8 mouse cellular contexts compared by ENCODE assay signal in genomic region chr9:35558257-35559008, GRCm38 (mm10). TPM values are rescaled to one million over a fixed set of nuclear protein-coding genes. Genes with fewer than 3 reads are reported as not detected.
DNase-seq lines count a peak whose midpoint lies in the region; ATAC-seq and TF ChIP-seq lines count a peak whose summit lies in the region.

Ddx25 (minus strand) TSS chr9:35558528.
Pus3 (plus strand) TSS chr9:35558595.

- peaks cover 0 to 2% of the 10 kb centered on the region in 2 experiments; a peak in 1 of 4 replicates for H3K4me1 ChIP-seq in ES-E14 (ENCODE audit: control insufficient read depth in 2 of 2, insufficient read depth in 2 of 2, low read length in 2 of 2, poor library complexity in 1 of 2)
- peaks cover 12% of the 10 kb centered on the region; the same call in 1 of the 2 replicates for H3K4me1 ChIP-seq in stomach, embryonic 14.5 days (ENCODE audit: control insufficient read depth, insufficient read depth, low read length)

- H3K9me3 ChIP-seq in ES-E14 (ENCODE audit: control insufficient read depth, insufficient read depth, low read depth, low read length) = no peaks in the 10 kb centered on the region
- H3K9me3 ChIP-seq in stomach, embryonic 14.5 days (ENCODE audit: control insufficient read depth, low read depth, low read length) = no peaks in the 10 kb centered on the region

- peak within 1 kb of the TSS; percentile 74 to 98 for H3K4me3 ChIP-seq in ES-E14 (ENCODE audit: insufficient read depth in 1 of 2, low read depth in 1 of 2, low read length in 2 of 2, poor library complexity in 1 of 2, severe bottlenecking in 1 of 2)
- H3K4me3 ChIP-seq in stomach, embryonic 14.5 days (ENCODE audit: low read depth, low read length) = peak within 1 kb of the TSS; percentile 79

- under 1% methylated on average over 59 of the region's 59 CpGs for WGBS in stomach, embryonic 14.5 days

- peak within 1 kb of the TSS; percentile 87 for H3K9ac ChIP-seq in ES-E14 (ENCODE audit: insufficient read depth, low read depth, low read length, poor library complexity, severe bottlenecking)
- peak within 1 kb of the TSS; percentile 50 for H3K9ac ChIP-seq in stomach, embryonic 14.5 days (replicated peaks; ENCODE audit: low read depth, low read length)

- no peaks in the 10 kb centered on the region for H3K27me3 ChIP-seq in stomach, embryonic 14.5 days (ENCODE audit: control insufficient read depth, insufficient read depth, low read length)

- in situ Hi-C loops in ES-E14 (cut with MboI; ENCODE audit: low sequenced_read_pairs in 2 of 2, unreplicated experiment in 2 of 2) = no loop called here

- peak; percentile 72 for ATAC-seq in stomach, embryonic 14.5 days (ENCODE audit: insufficient number of reproducible peaks, insufficient read depth, low FRiP score, low read depth)

- peak within 1 kb of the TSS; percentile 97 for H3K4me2 ChIP-seq in stomach, embryonic 14.5 days (replicated peaks; ENCODE audit: low read depth, low read length)

- peaks cover 11% of the 10 kb centered on the region for H3K36me3 ChIP-seq in ES-E14 (ENCODE audit: control insufficient read depth, insufficient read depth, low read length, poor library complexity, severe bottlenecking)
- H3K36me3 ChIP-seq in stomach, embryonic 14.5 days (ENCODE audit: control insufficient read depth, insufficient read depth, low read length) = peaks cover 16% of the 10 kb centered on the region; the same call in 1 of the 2 replicates

- peak; percentile 56 for DNase-seq in CD4-positive helper T cell, adult 2 months (ENCODE audit: low read depth, low spot score)
- no peak for DNase-seq in ES-E14 (ENCODE audit: low read depth, low spot score)
- peak; percentile 92 to 93 for DNase-seq in cerebellum, postnatal 10 days
- DNase-seq in frontal cortex, postnatal 14 days (ENCODE audit: low spot score in 2 of 2) = peak; percentile 63 to 71
- DNase-seq in layer of hippocampus, adult 9-11 months = peak; percentile 57
- DNase-seq in mesoderm, embryonic 11.5 days (ENCODE audit: low read depth, low spot score) = peak; percentile 78
- no peak for DNase-seq in spleen, postnatal 36 days (ENCODE audit: low spot score in 2 of 2)

- H3K27ac ChIP-seq in ES-E14 (ENCODE audit: insufficient read depth, low read depth, low read length, poor library complexity, severe bottlenecking) = no peak within 1 kb of the TSS
- peak within 1 kb of the TSS; percentile 58; the same call in 1 of the 2 replicates for H3K27ac ChIP-seq in stomach, embryonic 14.5 days (ENCODE audit: low read length)

TF ChIP-seq in ES-E14, 5 proteins besides CTCF, POLR2A, EP300 and RAD21:
- no peak for TF ChIP-seq CHD2 (IDR thresholded peaks at IDR 0.05; ENCODE audit: low read depth, low read length)
- no peak for TF ChIP-seq HCFC1 (IDR thresholded peaks at IDR 0.05; ENCODE audit: borderline replicate concordance, insufficient read depth, low read length)
- TF ChIP-seq MAFK (IDR thresholded peaks at IDR 0.05; ENCODE audit: insufficient read depth, low read depth, low read length) = no peak
- TF ChIP-seq ZC3H11A (IDR thresholded peaks at IDR 0.05; ENCODE audit: borderline replicate concordance, low read depth, low read length) = no peak
- TF ChIP-seq ZNF384 (IDR thresholded peaks at IDR 0.05; ENCODE audit: low read depth, low read length) = no peak
TF ChIP-seq in ES-E14: peak in this region for 0.

RNA-seq across cellular contexts. Expression of gene Ddx25, which starts in this region (rescaled TPM):
- total RNA-seq in ES-E14 (2012; rRNA removed) = 1.6 and 1.8 TPM in 2 replicates
- polyA plus RNA-seq in stomach, embryonic 14.5 days (2014; fragmentation: Nextera tagmentation; extraction: Ambion mirVana) = 2.8 TPM in 2 replicates

RNA-seq across cellular contexts. Expression of gene Pus3, which starts in this region (rescaled TPM):
- total RNA-seq in ES-E14 (2012; rRNA removed) = 20.6 and 25.6 TPM in 2 replicates
- polyA plus RNA-seq in stomach, embryonic 14.5 days (2014; fragmentation: Nextera tagmentation; extraction: Ambion mirVana) = 22.1 and 23.9 TPM in 2 replicates

Comparison
In these comparisons a context has a peak if more than half of its experiments do, and no peak if none do; other contexts are left out.
1. DNase-seq: peak in CD4-positive helper T cell, adult 2 months (single experiment), cerebellum, postnatal 10 days (2 of 2), frontal cortex, postnatal 14 days (2 of 2), layer of hippocampus, adult 9-11 months (single experiment) and mesoderm, embryonic 11.5 days (single experiment); none in ES-E14 (single experiment) and spleen, postnatal 36 days (0 of 2).